Comparison of ENCODE assay signal across 10 mouse cellular contexts in genomic region chr10:96230391-96230790, GRCm38 (mm10).
DNase-seq lines count a peak whose midpoint lies in the region; ATAC-seq and TF ChIP-seq lines count a peak whose summit lies in the region.
"Had no signal": no experiment of that assay in that cellular context is flagged by ENCODE, and none has a peak within 500 bp of the region (broad histone marks: within the 10 kb centered on the region; RNA-seq: fewer than 3 reads in every experiment).

No protein-coding gene starts in this region.

- peak; percentile 76 for TF ChIP-seq CTCF in intestine, postnatal 0 days (IDR thresholded peaks at IDR 0.05; ENCODE audit: low read depth)
- TF ChIP-seq CTCF in stomach, postnatal 0 days (IDR thresholded peaks at IDR 0.05; ENCODE audit: low read depth) = peak; percentile 65

- peak; percentile 71 for DNase-seq in kidney, adult 11 months
- DNase-seq in stomach, postnatal 0 days (ENCODE audit: low spot score) = peak; percentile 22
- DNase-seq in ovary, postnatal 36 days (ENCODE audit: low spot score) = no peak
- no peak for DNase-seq in frontal cortex, postnatal 10 days (ENCODE audit: low spot score in 2 of 2)

- no peak overlapping the region for H3K4me3 ChIP-seq in kidney, embryonic 14.5 days (ENCODE audit: low read length)
- H3K4me3 ChIP-seq in intestine, postnatal 0 days (ENCODE audit: low read depth, low read length) = no peak overlapping the region
- H3K4me3 ChIP-seq in liver, embryonic 16.5 days (ENCODE audit: low read depth, low read length) = no peak overlapping the region
- no peak overlapping the region for H3K4me3 ChIP-seq in stomach, postnatal 0 days (ENCODE audit: low read depth, low read length)
- H3K4me3 ChIP-seq: heart, embryonic 13.5 days; limb, embryonic 13.5 days had no signal

- H3K27me3 ChIP-seq in kidney, embryonic 14.5 days (ENCODE audit: control insufficient read depth, insufficient read depth, low read length) = no peaks in the 10 kb centered on the region
- no peaks in the 10 kb centered on the region for H3K27me3 ChIP-seq in intestine, postnatal 0 days (replicated peaks; ENCODE audit: control insufficient read depth, insufficient read depth, low read length)
- no peaks in the 10 kb centered on the region for H3K27me3 ChIP-seq in liver, embryonic 16.5 days (ENCODE audit: control insufficient read depth, insufficient read depth, low read depth, low read length)
- no peaks in the 10 kb centered on the region for H3K27me3 ChIP-seq in stomach, postnatal 0 days (ENCODE audit: control insufficient read depth, insufficient read depth, low read length)
- H3K27me3 ChIP-seq: heart, embryonic 13.5 days; limb, embryonic 13.5 days had no signal

- WGBS in kidney, embryonic 14.5 days = 87% methylated on average over 8 of the region's 8 CpGs
- WGBS in intestine, postnatal 0 days = 58% methylated on average over 8 of the region's 8 CpGs
- 48% methylated on average over 8 of the region's 8 CpGs for WGBS in liver, embryonic 16.5 days (ENCODE audit: insufficient replicate concordance)
- 69% methylated on average over 8 of the region's 8 CpGs for WGBS in stomach, postnatal 0 days

- no peak overlapping the region for H3K4me2 ChIP-seq in kidney, embryonic 14.5 days (replicated peaks; ENCODE audit: low read depth, low read length)
- no peak overlapping the region for H3K4me2 ChIP-seq in intestine, postnatal 0 days (replicated peaks; ENCODE audit: low read depth)
- no peak overlapping the region for H3K4me2 ChIP-seq in liver, embryonic 16.5 days (ENCODE audit: low read depth, low read length)
- no peak overlapping the region for H3K4me2 ChIP-seq in stomach, postnatal 0 days (replicated peaks; ENCODE audit: low read depth)
- H3K4me2 ChIP-seq: heart, embryonic 13.5 days; limb, embryonic 13.5 days had no signal

- H3K27ac ChIP-seq in kidney, embryonic 14.5 days (ENCODE audit: low read depth, low read length) = no peak overlapping the region
- H3K27ac ChIP-seq in intestine, postnatal 0 days (ENCODE audit: low read depth, low read length) = no peak overlapping the region
- H3K27ac ChIP-seq in liver, embryonic 16.5 days (ENCODE audit: low read length) = peak overlapping the region; percentile 63
- no peak overlapping the region for H3K27ac ChIP-seq in stomach, postnatal 0 days (replicated peaks)
- H3K27ac ChIP-seq: heart, embryonic 13.5 days; limb, embryonic 13.5 days had no signal

- no peaks in the 10 kb centered on the region for H3K9me3 ChIP-seq in kidney, embryonic 14.5 days (ENCODE audit: control insufficient read depth, low read length)
- H3K9me3 ChIP-seq in intestine, postnatal 0 days (ENCODE audit: control insufficient read depth) = no peaks in the 10 kb centered on the region
- no peaks in the 10 kb centered on the region for H3K9me3 ChIP-seq in liver, embryonic 16.5 days (replicated peaks; ENCODE audit: control insufficient read depth, low read length)
- no peaks in the 10 kb centered on the region for H3K9me3 ChIP-seq in stomach, postnatal 0 days (ENCODE audit: control insufficient read depth, low read length)
- H3K9me3 ChIP-seq: heart, embryonic 13.5 days; limb, embryonic 13.5 days had no signal

- no peak for TF ChIP-seq EP300 in stomach, postnatal 0 days (optimal IDR thresholded peaks at IDR 0.05)

- H3K9ac ChIP-seq in kidney, embryonic 14.5 days (ENCODE audit: low read depth, low read length) = no peak overlapping the region
- H3K9ac ChIP-seq in intestine, postnatal 0 days (ENCODE audit: low read depth, low read length) = no peak overlapping the region
- no peak overlapping the region for H3K9ac ChIP-seq in liver, embryonic 16.5 days (ENCODE audit: low read depth, low read length)
- H3K9ac ChIP-seq in stomach, postnatal 0 days (ENCODE audit: low read length) = no peak overlapping the region
- H3K9ac ChIP-seq: heart, embryonic 13.5 days; limb, embryonic 13.5 days had no signal

- ATAC-seq in kidney, embryonic 14.5 days (ENCODE audit: low FRiP score, low TSS enrichment) = no peak
- peak; percentile 48; the same call in 1 of the 2 replicates for ATAC-seq in intestine, postnatal 0 days
- ATAC-seq in liver, embryonic 16.5 days (ENCODE audit: low read depth) = peak; percentile 80
- peak; percentile 60; the same call in 1 of the 2 replicates for ATAC-seq in stomach, postnatal 0 days (ENCODE audit: low FRiP score, low TSS enrichment)
- no peak for ATAC-seq in frontal cortex, adult (ENCODE audit: low TSS enrichment)

- H3K36me3 ChIP-seq in kidney, embryonic 14.5 days (ENCODE audit: control insufficient read depth, insufficient read depth, low read length) = no peaks in the 10 kb centered on the region
- no peaks in the 10 kb centered on the region for H3K36me3 ChIP-seq in intestine, postnatal 0 days (ENCODE audit: control insufficient read depth, insufficient read depth)
- H3K36me3 ChIP-seq in liver, embryonic 16.5 days (ENCODE audit: control insufficient read depth, insufficient read depth) = no peaks in the 10 kb centered on the region
- no peaks in the 10 kb centered on the region for H3K36me3 ChIP-seq in stomach, postnatal 0 days (ENCODE audit: control insufficient read depth, insufficient read depth, low read length)
- H3K36me3 ChIP-seq: heart, embryonic 13.5 days; limb, embryonic 13.5 days had no signal

- no peaks in the 10 kb centered on the region for H3K4me1 ChIP-seq in kidney, embryonic 14.5 days (ENCODE audit: control insufficient read depth, insufficient read depth, low read length)
- H3K4me1 ChIP-seq in intestine, postnatal 0 days (replicated peaks; ENCODE audit: control insufficient read depth, insufficient read depth, low read length) = no peaks in the 10 kb centered on the region
- H3K4me1 ChIP-seq in liver, embryonic 16.5 days (ENCODE audit: control insufficient read depth, low read depth, low read length) = peaks cover 2% of the 10 kb centered on the region; the same call in 1 of the 2 replicates
- no peaks in the 10 kb centered on the region for H3K4me1 ChIP-seq in stomach, postnatal 0 days (replicated peaks; ENCODE audit: control insufficient read depth, insufficient read depth)

Comparison
In these comparisons a context has a peak if more than half of its experiments do, and no peak if none do; other contexts are left out.
1. DNase-seq: peak in kidney, adult 11 months (single experiment) and stomach, postnatal 0 days (single experiment); none in ovary, postnatal 36 days (single experiment) and frontal cortex, postnatal 10 days (0 of 2).
2. ATAC-seq: peak in intestine, postnatal 0 days (single experiment), liver, embryonic 16.5 days (single experiment) and stomach, postnatal 0 days (single experiment); none in kidney, embryonic 14.5 days (single experiment) and frontal cortex, adult (single experiment).